Mouse (Mus musculus) liver, embryonic 14.5 days (tissue): Measurements from ENCODE around the gene Tprkb.

ENCODE experiments used
- CTCF ChIP-seq: IDR thresholded peaks from 2 replicates; pipeline ENCODE4 v1.5.1; 2016; ENCODE audit warnings: antibody characterized with exemption, low read depth, control low read depth
- EP300 ChIP-seq: IDR thresholded peaks from 2 replicates; pipeline ENCODE4 v1.6.1; 2016; ENCODE audit warnings: antibody characterized with exemption, low read depth

- TF ChIP-seq EP300 (no peak), CTCF (no peak)
Measured at GRCm38 (mm10) chr6:85976242-85976641, 64.6 kb downstream of the Tprkb start.
